Mouse (Mus musculus): Measurements from ENCODE around the gene Gm20696. TPM values are rescaled to one million over a fixed set of nuclear protein-coding genes. Genes with fewer than 3 reads are reported as not detected.

Gene Gm20696
- polyA plus RNA-seq, 1 experiment from 2014 or later = 2.5 TPM

- Histone ChIP-seq H3K4me3 (ENCODE audit: low read depth, low read length) (no peak overlapping the region), H3K4me1 (ENCODE audit: control insufficient read depth, insufficient read depth, low read length) (no peaks in the 10 kb centered on the region), H3K36me3 (replicated peaks; ENCODE audit: control insufficient read depth, insufficient read depth, low read depth, low read length) (no peaks in the 10 kb centered on the region), H3K9me3 (replicated peaks; ENCODE audit: control insufficient read depth, low read length) (no peaks in the 10 kb centered on the region), H3K9ac (replicated peaks; ENCODE audit: low read length) (no peak overlapping the region), H3K27ac (replicated peaks; ENCODE audit: low read depth, low read length) (no peak overlapping the region), H3K27me3 (ENCODE audit: control insufficient read depth, insufficient read depth, low read length) (no peaks in the 10 kb centered on the region), H3K4me2 (ENCODE audit: low read depth, low read length) (no peak overlapping the region)
- no peak for DNase-seq (ENCODE audit: low spot score)
- 92% methylated on average over 5 of the region's 5 CpGs for WGBS
- no peak for ATAC-seq (replicated peaks; ENCODE audit: insufficient number of reproducible peaks, low FRiP score, low TSS enrichment, low read depth)
Measured at GRCm38 (mm10) chr6:99409602-99410001, 257.0 kb downstream of the Gm20696 start.

GRCm38 (mm10) chr6:99408880-99409279, 257.7 kb downstream of the Gm20696 start:
- no peaks in the 10 kb centered on the region for H3K4me1 ChIP-seq (ENCODE audit: control insufficient read depth, insufficient read depth, low read length)
- no peak overlapping the region for H3K9ac ChIP-seq (replicated peaks; ENCODE audit: low read length)
- H3K9me3 ChIP-seq (replicated peaks; ENCODE audit: control insufficient read depth, low read length) = no peaks in the 10 kb centered on the region
- no peak overlapping the region for H3K4me3 ChIP-seq (ENCODE audit: low read depth, low read length)
- H3K27me3 ChIP-seq (ENCODE audit: control insufficient read depth, insufficient read depth, low read length) = no peaks in the 10 kb centered on the region
- WGBS = 77% methylated on average over 4 of the region's 4 CpGs
- H3K36me3 ChIP-seq (replicated peaks; ENCODE audit: control insufficient read depth, insufficient read depth, low read depth, low read length) = no peaks in the 10 kb centered on the region
- ATAC-seq (replicated peaks; ENCODE audit: insufficient number of reproducible peaks, low FRiP score, low TSS enrichment, low read depth) (no peak), DNase-seq (ENCODE audit: low spot score) (no peak)
- H3K4me2 ChIP-seq (ENCODE audit: low read depth, low read length) = no peak overlapping the region
- no peak overlapping the region for H3K27ac ChIP-seq (replicated peaks; ENCODE audit: low read depth, low read length)

GRCm38 (mm10) chr6:99403755-99404390, 262.7 kb downstream of the Gm20696 start:
- H3K4me1 ChIP-seq (ENCODE audit: control insufficient read depth, insufficient read depth, low read length) = no peaks in the 10 kb centered on the region
- H3K36me3 ChIP-seq (replicated peaks; ENCODE audit: control insufficient read depth, insufficient read depth, low read depth, low read length) = no peaks in the 10 kb centered on the region
- no peak overlapping the region for H3K27ac ChIP-seq (replicated peaks; ENCODE audit: low read depth, low read length)
- no peak overlapping the region for H3K9ac ChIP-seq (replicated peaks; ENCODE audit: low read length)
- no peak overlapping the region for H3K4me2 ChIP-seq (ENCODE audit: low read depth, low read length)
- WGBS = 90% methylated on average over 6 of the region's 6 CpGs
- H3K27me3 ChIP-seq (ENCODE audit: control insufficient read depth, insufficient read depth, low read length) = no peaks in the 10 kb centered on the region
- no peak for ATAC-seq (replicated peaks; ENCODE audit: insufficient number of reproducible peaks, low FRiP score, low TSS enrichment, low read depth)
- no peak overlapping the region for H3K4me3 ChIP-seq (ENCODE audit: low read depth, low read length)
- no peaks in the 10 kb centered on the region for H3K9me3 ChIP-seq (replicated peaks; ENCODE audit: control insufficient read depth, low read length)
- DNase-seq (ENCODE audit: low spot score) = no peak

GRCm38 (mm10) chr6:99402941-99403340, 263.7 kb downstream of the Gm20696 start:
- Histone ChIP-seq H3K27ac (replicated peaks; ENCODE audit: low read depth, low read length) (no peak overlapping the region), H3K4me1 (ENCODE audit: control insufficient read depth, insufficient read depth, low read length) (no peaks in the 10 kb centered on the region), H3K27me3 (ENCODE audit: control insufficient read depth, insufficient read depth, low read length) (no peaks in the 10 kb centered on the region), H3K9ac (replicated peaks; ENCODE audit: low read length) (no peak overlapping the region), H3K9me3 (replicated peaks; ENCODE audit: control insufficient read depth, low read length) (no peaks in the 10 kb centered on the region), H3K36me3 (replicated peaks; ENCODE audit: control insufficient read depth, insufficient read depth, low read depth, low read length) (no peaks in the 10 kb centered on the region), H3K4me3 (ENCODE audit: low read depth, low read length) (no peak overlapping the region), H3K4me2 (ENCODE audit: low read depth, low read length) (no peak overlapping the region)
- DNase-seq (ENCODE audit: low spot score) (no peak), ATAC-seq (replicated peaks; ENCODE audit: insufficient number of reproducible peaks, low FRiP score, low TSS enrichment, low read depth) (no peak)
- 68% methylated on average over 9 of the region's 9 CpGs for WGBS

- H3K9me3 ChIP-seq (replicated peaks; ENCODE audit: control insufficient read depth, low read length) = no peaks in the 10 kb centered on the region
- no peaks in the 10 kb centered on the region for H3K27me3 ChIP-seq (ENCODE audit: control insufficient read depth, insufficient read depth, low read length)
- H3K9ac ChIP-seq (replicated peaks; ENCODE audit: low read length) = no peak overlapping the region
- H3K36me3 ChIP-seq (replicated peaks; ENCODE audit: control insufficient read depth, insufficient read depth, low read depth, low read length) = no peaks in the 10 kb centered on the region
- no peaks in the 10 kb centered on the region for H3K4me1 ChIP-seq (ENCODE audit: control insufficient read depth, insufficient read depth, low read length)
- ATAC-seq (replicated peaks; ENCODE audit: insufficient number of reproducible peaks, low FRiP score, low TSS enrichment, low read depth) = no peak
- H3K4me2 ChIP-seq (ENCODE audit: low read depth, low read length) = no peak overlapping the region
- DNase-seq (ENCODE audit: low spot score) = no peak
- no peak overlapping the region for H3K27ac ChIP-seq (replicated peaks; ENCODE audit: low read depth, low read length)
- WGBS = 85% methylated on average over 3 of the region's 3 CpGs
- H3K4me3 ChIP-seq (ENCODE audit: low read depth, low read length) = no peak overlapping the region
Measured at GRCm38 (mm10) chr6:99402370-99402769, 264.2 kb downstream of the Gm20696 start.

- H3K36me3 ChIP-seq (replicated peaks; ENCODE audit: control insufficient read depth, insufficient read depth, low read depth, low read length) = no peaks in the 10 kb centered on the region
- DNase-seq (ENCODE audit: low spot score) (no peak), ATAC-seq (replicated peaks; ENCODE audit: insufficient number of reproducible peaks, low FRiP score, low TSS enrichment, low read depth) (no peak)
- H3K9me3 ChIP-seq (replicated peaks; ENCODE audit: control insufficient read depth, low read length) = no peaks in the 10 kb centered on the region
- H3K4me2 ChIP-seq (ENCODE audit: low read depth, low read length) = no peak overlapping the region
- no peak overlapping the region for H3K27ac ChIP-seq (replicated peaks; ENCODE audit: low read depth, low read length)
- no peak overlapping the region for H3K4me3 ChIP-seq (ENCODE audit: low read depth, low read length)
- H3K4me1 ChIP-seq (ENCODE audit: control insufficient read depth, insufficient read depth, low read length) = no peaks in the 10 kb centered on the region
- 81% methylated on average over 6 of the region's 6 CpGs for WGBS
- no peaks in the 10 kb centered on the region for H3K27me3 ChIP-seq (ENCODE audit: control insufficient read depth, insufficient read depth, low read length)
- H3K9ac ChIP-seq (replicated peaks; ENCODE audit: low read length) = no peak overlapping the region
Measured at GRCm38 (mm10) chr6:99401801-99402200, 264.8 kb downstream of the Gm20696 start.

GRCm38 (mm10) chr6:99401211-99401610, 265.4 kb downstream of the Gm20696 start:
- no peaks in the 10 kb centered on the region for H3K36me3 ChIP-seq (replicated peaks; ENCODE audit: control insufficient read depth, insufficient read depth, low read depth, low read length)
- no peak overlapping the region for H3K4me3 ChIP-seq (ENCODE audit: low read depth, low read length)
- ATAC-seq (replicated peaks; ENCODE audit: insufficient number of reproducible peaks, low FRiP score, low TSS enrichment, low read depth) (no peak), DNase-seq (ENCODE audit: low spot score) (no peak)
- no peaks in the 10 kb centered on the region for H3K9me3 ChIP-seq (replicated peaks; ENCODE audit: control insufficient read depth, low read length)
- 42% methylated on average over 2 of the region's 2 CpGs for WGBS
- no peak overlapping the region for H3K4me2 ChIP-seq (ENCODE audit: low read depth, low read length)
- H3K4me1 ChIP-seq (ENCODE audit: control insufficient read depth, insufficient read depth, low read length) = no peaks in the 10 kb centered on the region
- no peak overlapping the region for H3K27ac ChIP-seq (replicated peaks; ENCODE audit: low read depth, low read length)
- H3K9ac ChIP-seq (replicated peaks; ENCODE audit: low read length) = no peak overlapping the region
- no peaks in the 10 kb centered on the region for H3K27me3 ChIP-seq (ENCODE audit: control insufficient read depth, insufficient read depth, low read length)

GRCm38 (mm10) chr6:99395745-99396144, 270.9 kb downstream of the Gm20696 start:
- Histone ChIP-seq H3K4me3 (ENCODE audit: low read depth, low read length) (no peak overlapping the region), H3K36me3 (replicated peaks; ENCODE audit: control insufficient read depth, insufficient read depth, low read depth, low read length) (no peaks in the 10 kb centered on the region), H3K27me3 (ENCODE audit: control insufficient read depth, insufficient read depth, low read length) (no peaks in the 10 kb centered on the region), H3K9ac (replicated peaks; ENCODE audit: low read length) (no peak overlapping the region), H3K27ac (replicated peaks; ENCODE audit: low read depth, low read length) (no peak overlapping the region), H3K4me2 (ENCODE audit: low read depth, low read length) (no peak overlapping the region), H3K4me1 (ENCODE audit: control insufficient read depth, insufficient read depth, low read length) (no peaks in the 10 kb centered on the region), H3K9me3 (replicated peaks; ENCODE audit: control insufficient read depth, low read length) (no peaks in the 10 kb centered on the region)
- 72% methylated on average over 12 of the region's 12 CpGs for WGBS
- DNase-seq (ENCODE audit: low spot score) (no peak), ATAC-seq (replicated peaks; ENCODE audit: insufficient number of reproducible peaks, low FRiP score, low TSS enrichment, low read depth) (no peak)

Data from embryonic facial prominence, embryonic 11.5 days (tissue).